Mouse (Mus musculus) olfactory bulb, adult 2 months (tissue): ENCODE measurements around the gene Olfr551.

ENCODE experiments used
- CTCF ChIP-seq: fragments of 200-500 bp; IDR thresholded peaks from 2 replicates; pipeline ENCODE4 v1.5.1; 2012; ENCODE audit warnings: low read depth, mild to moderate bottlenecking, low read length, moderate library complexity; ENCODE audit not compliant: insufficient read depth
- POLR2A ChIP-seq: fragments of 200-500 bp; IDR thresholded peaks from 2 replicates; pipeline ENCODE4 v1.6.1; 2012; ENCODE audit warnings: mild to moderate bottlenecking, low read depth, low read length, moderate library complexity; ENCODE audit not compliant: insufficient read depth

DNA sequence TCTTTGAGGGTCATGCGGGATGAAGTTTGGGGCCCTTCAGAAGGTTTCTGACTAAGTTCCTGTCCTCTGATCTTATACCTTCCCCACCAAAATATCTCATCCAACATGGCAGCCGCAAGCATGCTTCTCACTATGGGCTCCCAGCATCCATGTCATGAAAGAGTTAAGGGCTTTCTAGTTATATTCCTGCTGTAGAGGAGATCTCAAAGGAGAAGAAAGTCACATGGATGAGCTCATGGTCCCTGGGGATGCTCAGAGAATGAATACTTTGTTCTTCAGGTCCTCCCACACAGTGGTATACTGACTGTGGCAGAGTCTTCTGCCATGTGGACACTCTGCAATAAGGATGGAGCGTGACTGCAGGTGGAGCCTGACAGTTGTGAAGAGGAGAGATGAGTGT lies 42.1 kb downstream of the Olfr551 start, which contains the start of gene Olfr549:
- TF ChIP-seq CTCF (no peak), POLR2A (no peak)
